Mouse (Mus musculus): ENCODE data around the gene Ppcdc.
A peak's percentile ranks its signal among the peaks of the same experiment; 100 is the strongest.
"Not testable (repeated sequence)": the region's sequence is repeated elsewhere in the genome, so short reads cannot be mapped to it uniquely, and the experiment has no call there.

Ppcdc gene

GRCm38 (mm10) chr9:57427937-57428336 is 12.0 kb downstream of the Ppcdc start:
- DNase-seq, result no peak

DNA sequence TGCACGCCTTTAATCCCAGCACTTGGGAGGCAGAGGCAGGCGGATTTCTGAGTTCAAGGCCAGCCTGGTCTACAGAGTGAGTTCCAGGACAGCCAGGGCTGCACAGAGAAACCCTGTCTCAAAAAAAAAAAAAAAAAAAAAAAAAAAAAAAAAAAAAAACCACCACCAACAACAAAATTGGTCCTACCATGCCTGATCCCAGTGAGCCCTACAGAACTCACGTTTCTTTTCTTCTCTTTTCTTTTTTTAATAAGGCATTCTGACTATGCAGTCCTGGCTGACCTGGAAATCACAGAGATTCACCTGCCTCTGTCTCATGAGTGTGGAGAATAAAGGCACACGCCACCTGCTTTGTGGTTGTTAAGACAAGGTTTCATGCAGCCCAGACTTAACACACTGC is 12.8 kb downstream of the Ppcdc start:
- not testable (repeated sequence) for DNase-seq

- no peak for DNase-seq
Observed at GRCm38 (mm10) chr9:57425116-57425515, 14.8 kb downstream of the Ppcdc start.

DNA sequence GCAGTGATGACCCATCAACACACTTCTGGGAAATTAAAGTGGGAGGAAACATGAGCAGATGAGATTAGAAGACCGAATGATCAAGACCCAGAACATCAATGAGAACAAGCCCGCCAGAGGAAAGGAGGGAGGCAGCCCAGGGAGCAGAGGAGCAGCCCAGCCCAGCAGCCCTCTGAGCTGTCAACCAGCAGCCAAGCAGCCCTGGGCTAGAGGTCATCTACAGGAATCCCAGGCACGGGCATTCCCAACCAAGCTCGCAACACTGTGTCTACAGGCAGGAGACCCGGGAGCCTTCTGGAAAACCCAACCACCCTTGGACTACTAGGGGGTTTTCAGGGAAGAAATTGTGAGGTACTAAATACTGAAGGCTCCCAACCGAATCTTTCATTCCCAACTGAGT is 15.9 kb downstream of the Ppcdc start:
- no peak for DNase-seq

DNA sequence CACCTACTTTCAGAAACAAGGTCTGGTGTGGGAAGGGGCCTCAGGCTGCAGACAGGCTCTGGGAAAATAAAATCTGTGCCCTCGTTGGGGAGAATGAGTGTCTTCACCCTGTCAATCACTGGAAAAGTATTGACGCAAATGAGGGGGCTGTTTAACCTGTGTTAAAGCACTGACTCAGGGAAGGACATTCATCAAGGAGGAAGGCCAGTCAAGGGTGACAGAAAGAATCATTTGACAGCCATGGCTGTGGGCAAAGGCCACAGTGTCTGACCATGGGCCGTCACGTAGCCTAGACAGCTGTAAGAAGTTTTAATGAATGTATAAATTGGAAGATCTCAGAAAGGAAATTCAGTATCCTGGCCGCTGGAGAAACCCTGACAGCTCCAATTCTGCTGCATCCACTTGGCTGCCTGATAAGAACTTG is 18.2 kb downstream of the Ppcdc start:
- no peak for DNase-seq

- DNase-seq, result peak; percentile 53
Observed at GRCm38 (mm10) chr9:57421121-57421571, 18.8 kb downstream of the Ppcdc start.

DNA sequence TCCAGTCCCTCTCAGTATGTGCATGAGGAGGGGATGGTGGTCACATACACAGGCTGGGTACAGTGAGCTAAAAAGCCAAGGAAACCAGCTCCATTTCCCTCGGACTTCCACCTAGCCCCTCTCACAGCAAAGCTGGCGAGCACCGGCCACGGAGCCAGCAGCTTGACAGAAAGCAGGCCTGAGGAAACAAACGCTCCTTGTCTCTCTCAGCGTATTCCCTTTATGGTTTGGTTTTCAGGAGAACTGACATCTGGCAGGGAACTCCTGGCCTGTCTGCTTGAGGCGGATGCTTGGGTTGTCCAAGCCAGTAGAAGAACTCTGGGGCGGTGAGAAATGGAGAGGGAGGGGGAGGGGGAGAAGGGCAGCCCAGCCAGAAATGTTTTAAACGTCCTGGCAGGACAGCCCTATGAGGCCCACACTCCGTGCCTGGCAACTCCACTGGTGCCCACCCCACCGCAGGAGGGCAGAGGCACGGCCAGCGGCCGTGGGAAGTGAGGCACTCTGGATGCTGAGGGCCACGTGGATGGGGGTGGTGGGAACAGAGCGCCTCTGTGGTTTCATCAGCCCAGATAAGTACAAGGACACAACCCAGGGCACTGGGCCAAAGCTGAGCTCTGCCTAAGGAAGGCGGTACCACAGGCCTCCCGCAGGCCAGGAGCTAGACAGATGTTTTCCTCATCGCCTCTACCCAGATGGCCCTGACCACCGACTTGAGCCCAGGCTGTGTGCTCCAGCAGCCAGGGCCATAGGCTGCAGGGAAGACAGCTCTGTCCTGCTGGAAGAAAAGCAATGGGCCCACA is 19.4 kb downstream of the Ppcdc start:
- peak; percentile 77 for DNase-seq

GRCm38 (mm10) chr9:57419521-57420267 is 20.2 kb downstream of the Ppcdc start:
- DNase-seq, result no peak

DNA sequence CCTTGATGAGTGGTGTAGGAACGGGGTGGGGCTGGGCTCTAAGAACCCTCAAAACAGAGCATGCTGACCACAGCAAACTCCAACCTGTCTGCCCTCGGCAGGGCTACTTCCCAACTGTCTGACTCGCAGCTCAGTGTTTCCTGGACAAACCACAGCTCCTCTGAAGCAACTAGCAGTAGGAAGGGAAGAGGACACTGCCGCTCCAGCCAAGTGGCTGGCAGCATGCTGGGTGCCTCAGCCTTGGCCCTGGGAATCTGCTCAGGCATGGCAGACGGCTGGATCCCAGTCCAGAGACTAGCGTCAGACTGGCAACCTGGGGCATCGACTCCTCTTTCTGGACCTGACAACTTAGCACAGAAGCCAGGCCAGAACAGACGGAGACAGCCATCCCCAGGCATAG is 22.6 kb downstream of the Ppcdc start:
- no peak for DNase-seq

DNA sequence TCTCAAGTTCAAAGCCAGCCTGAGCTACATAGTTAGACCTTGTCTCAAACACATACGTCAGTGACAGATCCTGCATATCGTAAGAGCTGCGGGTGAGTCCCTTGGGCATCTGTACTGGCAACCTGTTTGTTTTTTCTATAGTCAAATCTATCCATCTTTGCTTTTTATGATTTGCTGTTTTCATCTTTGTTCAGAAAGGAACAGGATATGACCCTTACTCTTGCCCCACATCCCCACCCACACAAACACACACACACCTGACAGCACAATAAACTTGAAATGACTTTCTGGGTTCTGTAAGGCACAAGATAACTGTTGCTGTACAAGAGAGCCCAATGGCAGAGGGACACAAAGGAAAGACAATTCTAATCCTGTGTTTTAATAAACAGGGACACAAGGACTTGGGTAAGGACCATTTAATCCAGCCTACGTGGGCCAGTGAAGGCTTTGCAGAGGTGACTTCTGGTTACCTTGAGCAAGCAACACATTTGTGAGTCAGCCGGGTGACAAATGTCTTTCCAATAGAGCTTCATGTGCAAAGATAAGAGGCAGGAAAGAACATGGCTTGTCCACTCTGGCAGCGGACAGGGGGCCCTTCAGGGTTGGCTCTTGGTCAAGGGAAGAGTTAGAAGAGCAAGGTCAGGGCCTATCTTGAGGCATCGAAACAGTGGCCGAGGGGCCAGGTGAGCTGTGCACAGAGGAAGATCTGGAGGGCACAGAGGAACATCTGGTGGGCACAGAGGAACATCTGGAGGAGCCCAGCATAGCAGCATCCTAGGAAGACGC is 32.6 kb downstream of the Ppcdc start:
- DNase-seq, result no peak

DNA sequence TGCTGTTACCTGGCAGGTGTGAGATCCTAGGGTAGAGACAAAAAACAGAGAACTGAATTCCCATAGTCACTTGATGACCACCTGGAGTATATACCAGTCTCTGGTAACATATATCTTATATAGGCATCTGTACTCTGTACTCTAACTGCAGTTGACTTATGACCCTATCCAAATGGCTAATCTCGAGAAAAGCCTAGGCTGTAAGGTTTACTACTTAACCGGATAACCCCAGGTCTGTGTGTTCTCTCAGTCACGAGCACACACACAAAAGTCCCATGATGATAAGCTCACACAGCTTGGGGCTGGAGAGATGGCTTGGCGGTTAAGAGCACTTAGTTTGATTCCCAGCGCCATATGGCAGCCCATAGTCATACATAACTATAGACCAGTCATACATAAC is 33.5 kb downstream of the Ppcdc start:
- DNase-seq, result no peak

DNA sequence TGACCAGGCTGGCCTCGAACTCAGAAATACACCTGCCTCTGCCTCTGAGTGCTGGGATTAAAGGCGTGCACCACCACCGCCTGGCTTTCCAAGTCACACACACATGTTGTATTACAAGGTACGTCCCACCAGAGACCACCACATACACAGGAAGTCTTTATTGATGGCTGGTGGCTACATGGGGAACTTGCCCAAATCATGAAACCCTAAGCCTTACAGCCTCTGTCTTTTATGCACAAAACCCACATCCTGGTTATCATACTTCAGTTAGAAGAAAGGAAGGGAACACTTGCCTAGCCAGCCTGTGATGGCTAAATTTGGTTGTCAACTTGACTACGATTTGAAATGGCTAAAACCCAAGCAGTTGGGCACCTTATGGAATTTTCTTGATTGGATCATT is 35.9 kb downstream of the Ppcdc start:
- no peak for DNase-seq

DNA sequence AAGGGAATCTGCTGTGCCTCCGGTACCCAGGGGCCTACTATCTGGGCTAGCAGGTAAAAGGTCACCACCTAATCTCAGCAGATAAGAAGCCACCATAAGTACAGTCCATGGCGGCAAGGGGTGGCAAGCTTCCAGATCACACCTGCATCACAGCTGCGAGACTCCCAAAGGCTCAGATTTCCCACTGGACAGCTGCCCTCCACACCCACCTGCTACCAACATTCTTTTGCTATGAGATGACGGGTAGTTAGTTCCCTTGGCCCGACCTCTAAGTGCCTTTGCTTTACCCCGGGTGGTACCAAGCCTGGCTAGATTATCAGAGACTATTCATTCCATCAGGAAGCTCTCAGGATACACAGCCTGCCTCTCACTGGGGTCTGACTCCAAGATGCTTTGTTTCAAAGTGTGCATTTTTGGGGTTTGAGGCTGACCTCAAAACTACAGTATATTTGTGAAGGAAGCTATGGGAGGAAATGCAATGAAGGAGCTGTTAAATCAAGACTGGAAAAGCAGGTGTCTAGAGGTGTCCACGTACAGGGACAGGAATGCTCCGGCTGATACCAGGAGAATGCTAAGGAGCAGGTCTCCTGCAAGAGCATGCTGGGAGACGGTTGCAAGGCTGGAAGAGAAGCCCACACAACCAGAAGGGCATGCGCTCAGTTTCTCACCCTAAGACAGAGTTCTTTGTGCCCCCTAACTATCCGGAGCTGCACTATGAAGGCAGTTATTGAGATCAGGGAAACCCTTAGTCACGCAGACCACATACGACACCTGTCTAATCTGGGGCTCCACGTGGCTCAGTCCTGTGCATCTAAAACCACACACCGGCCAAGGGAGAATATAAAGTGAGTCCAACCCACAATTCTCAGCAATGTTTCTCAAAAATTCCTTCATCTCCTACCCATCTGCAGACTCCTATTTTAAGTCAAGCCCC is 37.3 kb downstream of the Ppcdc start:
- DNase-seq, result no peak

- no peak for DNase-seq
Observed at GRCm38 (mm10) chr9:57398773-57399172, 41.2 kb downstream of the Ppcdc start.

DNA sequence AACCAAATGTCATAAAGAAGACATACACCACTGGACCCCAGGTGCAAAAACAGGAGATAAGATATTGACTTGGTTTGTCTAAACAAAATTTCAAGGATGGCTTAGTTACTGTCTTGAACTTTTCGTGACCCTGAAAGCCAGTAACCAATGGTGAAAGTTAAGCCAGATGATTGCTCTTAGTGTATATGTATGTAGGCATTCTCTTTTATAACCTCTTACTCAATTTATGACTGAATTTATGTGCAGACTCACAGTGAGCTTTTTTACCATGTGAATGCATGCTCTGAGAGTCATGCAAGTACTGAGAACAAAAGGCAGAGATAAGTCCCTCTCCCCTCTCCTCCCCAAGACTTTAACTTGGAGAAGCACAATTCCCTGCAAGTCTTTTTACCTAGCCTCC is 47.0 kb downstream of the Ppcdc start:
- no peak for DNase-seq

GRCm38 (mm10) chr9:57390869-57391268 is 49.1 kb downstream of the Ppcdc start:
- DNase-seq, result no peak

GRCm38 (mm10) chr9:57389131-57389530 is 50.8 kb downstream of the Ppcdc start:
- no peak for DNase-seq

DNA sequence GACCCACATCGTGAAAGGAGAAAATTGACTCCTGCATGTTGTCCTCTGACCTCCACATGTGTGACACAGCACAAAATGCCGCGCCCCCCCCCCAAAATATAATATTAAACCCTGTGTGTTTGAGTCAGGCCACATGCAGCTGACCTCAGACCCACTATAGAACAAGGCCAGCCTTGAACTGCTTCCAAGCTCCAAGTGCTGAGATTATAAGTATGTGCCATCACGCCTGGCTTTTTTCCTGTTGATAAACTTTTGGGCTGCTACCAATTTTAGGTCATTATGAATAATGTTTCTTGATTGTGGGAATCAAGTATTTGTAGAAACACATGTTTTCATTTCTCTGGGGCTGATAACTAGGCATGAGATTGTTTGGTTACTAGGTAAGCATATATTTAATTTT is 53.0 kb downstream of the Ppcdc start:
- no peak for DNase-seq

DNA sequence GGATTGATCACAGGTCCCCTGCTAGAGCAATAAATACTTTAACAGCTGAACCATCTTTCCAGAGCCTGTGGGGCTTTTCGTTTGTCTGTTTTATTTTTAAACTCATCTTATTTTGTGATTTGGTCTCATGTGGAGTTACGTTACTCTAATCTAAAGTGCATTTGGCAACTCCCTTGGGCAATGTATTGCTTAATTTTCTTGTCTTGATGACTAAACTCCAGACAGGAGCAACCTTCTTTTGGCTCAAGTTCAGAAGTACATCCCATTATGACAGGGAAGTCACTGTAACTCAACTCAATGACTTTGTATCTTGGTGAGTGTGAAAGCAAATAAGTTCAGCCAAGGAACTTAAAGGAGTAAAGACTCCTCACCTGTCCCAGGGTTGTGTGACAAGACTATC is 55.3 kb downstream of the Ppcdc start:
- DNase-seq, result no peak

GRCm38 (mm10) chr9:57360999-57361398 is 78.9 kb downstream of the Ppcdc start:
- DNase-seq, result no peak

DNA sequence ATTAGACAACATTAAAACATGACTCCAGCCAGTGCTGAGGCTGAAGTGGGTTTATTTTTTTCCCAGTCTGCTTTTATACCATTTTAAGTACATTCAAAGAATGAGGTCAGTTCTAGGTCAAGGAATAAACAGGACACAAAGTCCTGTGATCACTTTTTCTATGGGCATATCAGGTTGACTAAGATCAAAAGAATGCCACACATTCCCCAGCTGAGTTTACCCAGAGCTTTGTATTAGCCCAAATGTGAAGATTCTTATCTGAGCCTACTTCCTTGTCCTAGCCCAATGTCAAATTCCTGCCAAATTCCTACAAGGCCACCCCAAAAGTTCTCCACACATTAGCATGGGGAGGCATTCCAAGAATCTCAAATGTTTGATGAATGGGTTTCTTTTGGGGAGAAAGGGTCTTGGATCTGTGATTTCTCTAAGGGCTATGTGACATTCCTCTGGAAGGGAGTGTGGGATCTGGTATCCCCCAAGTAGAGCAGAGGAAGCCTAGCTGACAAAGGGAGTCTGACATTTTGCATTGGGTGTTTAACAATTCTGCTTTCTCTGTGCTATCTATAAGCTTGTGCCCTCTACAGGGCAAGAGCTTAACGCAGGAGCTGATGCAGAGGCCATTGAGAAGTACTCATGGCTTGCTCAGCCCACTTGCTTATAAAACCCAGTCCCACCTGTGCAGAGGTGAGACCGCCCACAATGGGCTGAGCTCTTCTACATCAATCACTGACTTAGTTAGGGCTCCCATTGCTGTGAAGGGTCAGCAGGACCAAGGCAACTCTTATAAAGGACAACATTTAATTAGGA is 85.3 kb downstream of the Ppcdc start:
- no peak for DNase-seq

Data from kidney, adult 18-20 months (tissue).